Mouse (Mus musculus) limb, embryonic 11.5 days (tissue): ENCODE data around the gene Lrba. TPM values are rescaled to one million over a fixed set of nuclear protein-coding genes. Genes with fewer than 3 reads are reported as not detected.

Source experiments
- ATAC-seq: fragments of 200-750 bp; cut with Nextera tagmentation; 2 replicates; pipeline ENCODE4 v1.8.0; 2017; ENCODE audit warnings: low read depth; ENCODE audit not compliant: insufficient number of reproducible peaks, low FRiP score, low TSS enrichment
- DNase-seq: peaks from one replicate; pipeline ENCODE4 v3.0.0-alpha.2; 2015; ENCODE audit warnings: low spot score
- H3K27ac ChIP-seq: fragments of 300-500 bp; sonication (generic); replicated peaks from 2 replicates; pipeline ENCODE4 v1.5.1; 2014; ENCODE audit warnings: low read depth, mild to moderate bottlenecking, low read length
- H3K27me3 ChIP-seq: fragments of 300-500 bp; sonication (generic); 2 replicates; pipeline ENCODE4 v1.6.1; 2014; ENCODE audit warnings: mild to moderate bottlenecking, low read length, mixed read lengths; ENCODE audit not compliant: control insufficient read depth, insufficient read depth
- H3K36me3 ChIP-seq: fragments of 300-500 bp; sonication (generic); 2 replicates; pipeline ENCODE4 v1.6.1; 2014; ENCODE audit warnings: mild to moderate bottlenecking, low read length, moderate library complexity, mixed read lengths; ENCODE audit not compliant: control insufficient read depth, insufficient read depth
- H3K4me1 ChIP-seq: fragments of 300-500 bp; sonication (generic); 2 replicates; pipeline ENCODE4 v1.6.1; 2014; ENCODE audit warnings: low read length, mixed read lengths; ENCODE audit not compliant: control insufficient read depth, insufficient read depth
- H3K4me2 ChIP-seq: fragments of 300-500 bp; sonication (generic); 2 replicates; pipeline ENCODE4 v1.6.1; 2014; ENCODE audit warnings: low read depth, mild to moderate bottlenecking, moderate library complexity; ENCODE audit not compliant: severe bottlenecking
- H3K4me3 ChIP-seq: fragments of 300-500 bp; sonication (generic); 2 replicates; pipeline ENCODE4 v1.5.1; 2014; ENCODE audit warnings: low read depth, low read length
- H3K9ac ChIP-seq: fragments of 300-500 bp; sonication (generic); 2 replicates; pipeline ENCODE4 v1.6.1; 2014; ENCODE audit warnings: mild to moderate bottlenecking, low read length
- H3K9me3 ChIP-seq: fragments of 300-500 bp; sonication (generic); 2 replicates; pipeline ENCODE4 v1.6.1; 2016; ENCODE audit warnings: low read length; ENCODE audit not compliant: control insufficient read depth
- WGBS: fragments of 180-500 bp; shearing (Covaris S2); extraction: QIAGEN DNeasy Blood & Tissue Kit; methylation state at CpG from one replicate; pipeline ENCODE4 v1.1.7; 2014; 5-methylcytosine and 5-hydroxymethylcytosine counted together
- polyA plus RNA-seq: library from polyadenylated mRNA; unstranded; fragments of >200 nt; fragmentation: Nextera tagmentation; extraction: Ambion mirVana; gene quantifications from 2 replicates; pipeline ENCODE4 v1.2.1, GENCODE M21; 2014

Gene Lrba
- polyA plus RNA-seq, 1 experiment from 2014 or later, result 11.9 TPM

DNA sequence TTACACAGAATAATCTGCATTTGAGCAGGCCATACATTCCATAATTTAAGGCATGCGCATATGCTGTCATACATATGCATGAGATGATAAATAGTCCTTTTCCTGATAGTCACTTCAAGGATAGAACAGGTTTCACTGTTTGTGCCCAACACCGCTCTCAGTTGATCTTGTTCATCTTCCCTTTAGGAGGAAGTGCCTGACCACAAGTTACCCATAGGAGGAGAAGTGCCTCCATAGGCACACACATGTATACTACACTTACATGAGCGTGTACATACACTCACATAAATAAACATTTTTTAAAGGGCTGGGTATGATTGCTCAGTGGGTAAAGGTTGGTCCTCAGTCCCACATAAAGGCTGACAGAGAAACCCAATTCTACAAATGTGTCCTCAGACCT, 22.0 kb upstream of the Lrba start:
- H3K4me2 ChIP-seq, result no peak overlapping the region
- no peaks in the 10 kb centered on the region for H3K27me3 ChIP-seq
- no peaks in the 10 kb centered on the region for H3K36me3 ChIP-seq
- no peak overlapping the region for H3K9ac ChIP-seq
- H3K4me1 ChIP-seq, result no peaks in the 10 kb centered on the region
- ATAC-seq (no peak), DNase-seq (no peak)
- no peak overlapping the region for H3K27ac ChIP-seq
- H3K4me3 ChIP-seq, result no peak overlapping the region
- 95% methylated on average over 3 of the region's 3 CpGs for WGBS
- H3K9me3 ChIP-seq, result no peaks in the 10 kb centered on the region

DNA sequence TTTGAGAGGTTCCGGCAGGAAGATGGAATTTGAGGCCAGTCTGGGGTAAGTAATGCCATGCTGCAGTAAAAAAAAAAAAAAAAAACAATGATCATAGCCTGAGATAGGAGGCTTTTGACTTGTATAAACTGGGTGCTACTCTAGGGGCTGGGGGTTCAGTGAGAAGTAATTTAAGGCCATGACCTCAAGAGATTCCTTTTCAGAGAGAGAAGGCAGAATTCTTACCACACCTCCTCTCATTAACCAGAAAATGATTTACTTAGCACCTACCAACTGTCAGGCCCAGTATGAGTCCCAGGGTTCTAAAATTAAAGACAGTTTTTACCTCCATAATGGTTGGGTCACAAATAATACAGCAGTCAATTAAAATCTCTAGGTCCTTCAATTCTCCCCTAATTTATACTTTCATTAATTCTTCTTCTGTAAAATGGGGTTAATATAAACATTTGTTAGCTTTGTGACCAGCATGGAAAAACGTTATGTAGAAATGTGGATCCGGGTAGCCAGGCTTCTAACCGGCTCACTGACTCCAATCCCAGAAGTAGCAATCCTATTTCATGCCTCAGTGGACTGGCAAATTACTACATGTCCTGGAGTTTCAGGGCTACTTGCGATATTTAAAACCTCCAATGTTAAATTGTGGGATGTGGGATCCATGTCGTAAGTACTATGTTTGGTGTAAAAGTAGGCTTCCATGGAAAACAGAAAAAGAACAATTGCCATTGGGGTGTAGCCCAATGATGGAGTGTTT, 19.7 kb upstream of the Lrba start:
- Histone ChIP-seq H3K4me2 (no peak overlapping the region), H3K4me1 (no peaks in the 10 kb centered on the region), H3K9ac (no peak overlapping the region), H3K4me3 (no peak overlapping the region), H3K27ac (no peak overlapping the region), H3K27me3 (no peaks in the 10 kb centered on the region), H3K36me3 (no peaks in the 10 kb centered on the region), H3K9me3 (no peaks in the 10 kb centered on the region)
- ATAC-seq, result no peak
- WGBS, result 75% methylated on average over 6 of the region's 6 CpGs
- DNase-seq, result no peak

DNA sequence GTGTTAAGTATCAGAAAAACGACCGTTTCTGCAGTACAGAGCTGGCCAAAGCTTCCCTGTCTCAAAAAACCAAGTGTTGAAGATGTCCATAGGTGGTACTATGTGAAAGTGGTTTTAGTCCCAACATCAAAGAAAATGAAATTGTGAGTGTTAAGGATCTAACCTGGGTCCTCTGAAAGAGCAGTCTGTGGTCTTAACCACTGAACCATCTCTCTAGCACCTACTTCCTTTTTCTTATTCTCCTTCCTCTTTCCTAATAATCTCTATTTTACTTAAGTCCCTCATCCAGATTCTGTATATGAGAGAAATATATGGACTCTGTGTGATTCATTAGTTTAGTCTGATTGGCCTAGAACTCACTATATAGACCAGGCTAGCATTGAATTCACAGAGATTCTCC, 17.9 kb upstream of the Lrba start:
- Histone ChIP-seq H3K9ac (no peak overlapping the region), H3K36me3 (no peaks in the 10 kb centered on the region), H3K9me3 (no peaks in the 10 kb centered on the region), H3K4me3 (no peak overlapping the region), H3K27me3 (no peaks in the 10 kb centered on the region), H3K4me2 (no peak overlapping the region), H3K4me1 (no peaks in the 10 kb centered on the region), H3K27ac (no peak overlapping the region)
- no peak for ATAC-seq
- WGBS, result 85% methylated on average over 2 of the region's 2 CpGs
- no peak for DNase-seq

DNA sequence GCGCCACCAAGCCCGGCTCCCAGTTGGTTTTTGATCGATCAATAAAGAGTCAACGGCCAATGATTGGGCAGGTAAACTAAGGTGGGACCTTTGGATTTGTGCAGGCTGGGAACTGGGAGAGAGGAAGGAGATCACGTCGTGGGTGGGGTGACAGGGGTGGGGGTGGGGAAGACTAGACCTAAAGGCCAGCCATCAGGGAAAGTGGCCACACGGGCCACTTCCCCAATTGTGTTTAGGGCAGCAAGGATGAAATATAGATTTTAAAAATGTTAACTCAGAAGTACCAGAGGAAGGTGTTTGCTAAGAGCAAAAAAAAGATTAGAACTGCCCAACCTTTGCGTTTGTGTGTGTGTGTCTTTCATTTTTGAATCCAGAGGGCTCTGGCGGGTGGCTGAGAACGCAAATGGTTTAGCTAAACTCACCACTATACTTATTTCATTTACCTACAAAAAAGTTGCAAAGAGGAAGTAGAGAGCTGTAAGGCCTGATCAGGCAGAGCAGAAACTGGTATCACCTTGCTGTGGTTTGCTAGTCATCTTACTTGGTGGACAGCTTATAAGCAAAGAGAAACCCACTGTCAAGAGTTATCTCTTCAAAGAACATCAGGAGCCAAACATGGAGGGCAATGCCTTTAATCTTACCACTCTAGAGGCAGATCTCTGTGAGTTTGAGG, 14.1 kb upstream of the Lrba start:
- H3K9ac ChIP-seq, result no peak overlapping the region
- no peaks in the 10 kb centered on the region for H3K36me3 ChIP-seq
- no peaks in the 10 kb centered on the region for H3K27me3 ChIP-seq
- ATAC-seq, result no peak
- no peak for DNase-seq
- H3K4me1 ChIP-seq, result no peaks in the 10 kb centered on the region
- no peak overlapping the region for H3K27ac ChIP-seq
- H3K4me2 ChIP-seq, result no peak overlapping the region
- no peak overlapping the region for H3K4me3 ChIP-seq
- WGBS, result 92% methylated on average over 10 of the region's 10 CpGs
- no peaks in the 10 kb centered on the region for H3K9me3 ChIP-seq

DNA sequence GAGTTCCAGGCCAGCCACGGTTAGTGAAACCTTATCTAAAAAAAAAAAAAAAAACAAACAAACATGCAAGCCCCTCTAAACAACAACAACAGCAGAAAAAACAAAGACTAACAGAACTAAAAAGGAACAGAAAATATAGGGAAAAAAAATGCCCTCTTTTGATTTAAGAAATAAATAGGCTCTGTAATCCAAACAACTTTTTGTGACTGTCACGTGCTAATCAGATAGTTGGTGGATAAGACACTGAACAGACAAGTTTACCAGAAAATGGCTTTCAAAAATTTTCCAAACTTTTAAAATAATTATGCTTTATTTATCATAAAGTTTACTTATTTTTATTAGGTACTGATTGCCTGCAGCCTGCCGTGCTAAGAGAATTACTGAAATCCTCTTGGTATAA, 13.5 kb upstream of the Lrba start:
- no peaks in the 10 kb centered on the region for H3K27me3 ChIP-seq
- no peaks in the 10 kb centered on the region for H3K9me3 ChIP-seq
- DNase-seq (no peak), ATAC-seq (no peak)
- no peaks in the 10 kb centered on the region for H3K36me3 ChIP-seq
- H3K4me2 ChIP-seq, result no peak overlapping the region
- H3K9ac ChIP-seq, result no peak overlapping the region
- no peak overlapping the region for H3K27ac ChIP-seq
- H3K4me1 ChIP-seq, result no peaks in the 10 kb centered on the region
- H3K4me3 ChIP-seq, result no peak overlapping the region
- 78% methylated on average over 3 of the region's 3 CpGs for WGBS

DNA sequence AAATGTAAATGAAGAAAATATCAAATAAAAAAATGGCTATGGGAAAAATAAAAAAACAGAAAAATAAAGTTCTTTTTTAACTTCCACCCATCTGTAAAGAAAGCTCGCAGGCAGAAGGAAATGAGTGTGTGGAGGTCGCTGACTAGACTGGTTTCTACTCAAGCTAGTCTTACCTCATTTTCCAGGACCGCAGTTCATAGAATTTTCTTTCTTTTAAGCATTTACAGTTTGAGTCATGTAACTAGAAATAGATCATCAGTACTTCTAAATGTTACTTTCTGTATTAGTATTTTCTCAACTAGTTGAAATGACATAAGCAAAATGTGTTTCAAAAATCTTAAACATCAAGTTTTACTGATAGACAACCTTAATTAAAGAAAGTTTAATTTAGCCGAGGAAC, 10.2 kb upstream of the Lrba start:
- Histone ChIP-seq H3K9me3 (no peaks in the 10 kb centered on the region), H3K27me3 (no peaks in the 10 kb centered on the region), H3K9ac (no peak overlapping the region), H3K4me3 (no peak overlapping the region), H3K36me3 (no peaks in the 10 kb centered on the region), H3K4me2 (no peak overlapping the region), H3K4me1 (no peaks in the 10 kb centered on the region), H3K27ac (no peak overlapping the region)
- DNase-seq (no peak), ATAC-seq (no peak)
- 87% methylated on average over 4 of the region's 4 CpGs for WGBS

DNA sequence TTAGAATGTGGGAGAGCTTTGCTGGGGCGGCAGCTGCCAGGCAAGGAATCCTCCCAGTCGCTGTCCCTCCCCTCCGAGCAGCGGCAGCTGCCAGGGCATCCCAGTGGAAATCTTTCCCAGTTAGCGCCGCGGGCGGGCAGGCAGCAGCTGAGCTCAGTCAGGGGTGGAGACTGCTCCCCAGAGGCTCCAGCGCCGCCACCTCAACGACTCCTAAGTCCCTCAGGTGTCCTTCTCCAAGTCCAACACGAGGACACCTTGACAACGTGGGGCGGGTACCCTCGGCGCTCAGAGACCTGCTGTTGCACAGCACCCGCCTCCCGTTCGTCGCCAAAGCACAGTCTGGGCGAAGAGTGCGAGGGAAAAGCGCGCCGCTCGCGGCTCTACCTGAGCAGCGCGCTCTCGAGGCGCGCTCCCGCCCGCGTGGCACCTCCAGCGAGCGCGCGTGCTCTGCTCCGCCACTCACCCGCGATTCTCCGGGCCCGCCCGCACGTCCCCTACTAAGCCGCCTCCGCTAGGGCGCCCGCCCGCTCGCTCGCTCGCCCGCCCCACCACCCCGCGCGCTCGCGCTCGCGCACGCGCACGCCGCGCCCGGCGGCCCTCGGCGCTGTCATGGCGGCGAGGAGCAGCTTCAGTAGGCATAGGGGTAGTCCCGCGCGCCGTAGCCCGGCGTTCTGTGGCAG, 706 bp upstream of the Lrba start:
- WGBS, result under 1% methylated on average over 79 of the region's 79 CpGs
- H3K9ac ChIP-seq, result peak overlapping the region; percentile 82
- H3K4me2 ChIP-seq, result peak overlapping the region; percentile 90
- H3K9me3 ChIP-seq, result no peaks in the 10 kb centered on the region
- H3K36me3 ChIP-seq, result no peaks in the 10 kb centered on the region
- H3K27me3 ChIP-seq, result no peaks in the 10 kb centered on the region
- ATAC-seq (peak; percentile 92), DNase-seq (peak; percentile 87)
- H3K4me3 ChIP-seq, result peak overlapping the region; percentile 89
- H3K27ac ChIP-seq, result peak overlapping the region; percentile 73
- no peaks in the 10 kb centered on the region for H3K4me1 ChIP-seq

DNA sequence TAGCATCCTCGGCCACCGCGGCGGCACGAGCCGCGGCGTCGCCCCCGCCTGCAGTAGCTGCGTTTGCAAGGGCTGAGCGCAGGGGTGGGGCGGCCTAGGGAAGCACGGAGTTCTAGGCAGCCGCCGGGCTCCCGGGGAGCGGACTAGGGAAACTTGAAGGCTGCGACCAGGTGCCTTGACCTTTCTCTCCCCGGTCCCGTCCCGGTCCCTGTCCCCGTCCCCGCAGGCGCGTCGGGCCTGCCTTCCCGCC, 241 bp upstream of the Lrba start:
- peak overlapping the region; percentile 90 for H3K4me2 ChIP-seq
- no peak; the same call in 1 of the 2 replicates for ATAC-seq
- 1% methylated on average over 26 of the region's 28 CpGs for WGBS
- H3K36me3 ChIP-seq, result no peaks in the 10 kb centered on the region
- peak overlapping the region; percentile 73 for H3K27ac ChIP-seq
- no peak for DNase-seq
- H3K4me3 ChIP-seq, result peak overlapping the region; percentile 89
- H3K9ac ChIP-seq, result peak overlapping the region; percentile 82
- no peaks in the 10 kb centered on the region for H3K4me1 ChIP-seq
- no peaks in the 10 kb centered on the region for H3K27me3 ChIP-seq
- H3K9me3 ChIP-seq, result no peaks in the 10 kb centered on the region
